Mouse (Mus musculus): ENCODE measurements around the gene Inpp4b.

The Inpp4b gene

GRCm38 (mm10) chr8:81463762-81464161 is 121.4 kb downstream of the Inpp4b start:
- in situ Hi-C loops (cut with MboI, MseI) = no loop called here

- in situ Hi-C loops (cut with MboI, MseI) = no loop called here
Observed at GRCm38 (mm10) chr8:81466776-81467175, 124.4 kb downstream of the Inpp4b start.

- in situ Hi-C loops (cut with MboI, MseI) = no loop called here
Observed at GRCm38 (mm10) chr8:81478674-81479073, 136.3 kb downstream of the Inpp4b start.

- in situ Hi-C loops (cut with MboI, MseI) = no loop called here
Observed at GRCm38 (mm10) chr8:81483834-81484233, 141.5 kb downstream of the Inpp4b start.

GRCm38 (mm10) chr8:81485626-81486025 is 143.3 kb downstream of the Inpp4b start:
- in situ Hi-C loops (cut with MboI, MseI) = no loop called here

- in situ Hi-C loops (cut with MboI, MseI) = no loop called here
Observed at GRCm38 (mm10) chr8:81489894-81490661, 147.7 kb downstream of the Inpp4b start.

GRCm38 (mm10) chr8:81491097-81491705 is 148.8 kb downstream of the Inpp4b start:
- in situ Hi-C loops (cut with MboI, MseI) = no loop called here

- in situ Hi-C loops (cut with MboI, MseI) = no loop called here
Observed at GRCm38 (mm10) chr8:81491706-81492204, 149.4 kb downstream of the Inpp4b start.

- in situ Hi-C loops (cut with MboI, MseI) = loop anchor here (5.0 kb wide), 1 partner anchor 277 kb away; no protein-coding TSS in a partner anchor
Observed at GRCm38 (mm10) chr8:81494823-81495222, 152.5 kb downstream of the Inpp4b start.

GRCm38 (mm10) chr8:81497646-81498045 is 155.3 kb downstream of the Inpp4b start:
- in situ Hi-C loops (cut with MboI, MseI) = loop anchor here (5.0 kb wide), 1 partner anchor 275 kb away; no protein-coding TSS in a partner anchor

- in situ Hi-C loops (cut with MboI, MseI) = no loop called here
Observed at GRCm38 (mm10) chr8:81502216-81502615, 159.9 kb downstream of the Inpp4b start.

- in situ Hi-C loops (cut with MboI, MseI) = no loop called here
Observed at GRCm38 (mm10) chr8:81502982-81503381, 160.6 kb downstream of the Inpp4b start.

GRCm38 (mm10) chr8:81512826-81513225 is 170.5 kb downstream of the Inpp4b start:
- in situ Hi-C loops (cut with MboI, MseI) = no loop called here

- in situ Hi-C loops (cut with MboI, MseI) = no loop called here
Observed at GRCm38 (mm10) chr8:81514425-81514824, 172.1 kb downstream of the Inpp4b start.

GRCm38 (mm10) chr8:81522085-81522484 is 179.7 kb downstream of the Inpp4b start:
- in situ Hi-C loops (cut with MboI, MseI) = no loop called here

- in situ Hi-C loops (cut with MboI, MseI) = no loop called here
Observed at GRCm38 (mm10) chr8:81524561-81524960, 182.2 kb downstream of the Inpp4b start.

- in situ Hi-C loops (cut with MboI, MseI) = no loop called here
Observed at GRCm38 (mm10) chr8:81527661-81528060, 185.3 kb downstream of the Inpp4b start.

- in situ Hi-C loops (cut with MboI, MseI) = no loop called here
Observed at GRCm38 (mm10) chr8:81538310-81538709, 196.0 kb downstream of the Inpp4b start.

- in situ Hi-C loops (cut with MboI, MseI) = no loop called here
Observed at GRCm38 (mm10) chr8:81558550-81558949, 216.2 kb downstream of the Inpp4b start.

GRCm38 (mm10) chr8:81562405-81562804 is 220.0 kb downstream of the Inpp4b start:
- in situ Hi-C loops (cut with MboI, MseI) = loop anchor here (5.0 kb wide), 1 partner anchor 50 kb away; no protein-coding TSS in a partner anchor

- in situ Hi-C loops (cut with MboI, MseI) = no loop called here
Observed at GRCm38 (mm10) chr8:81565484-81565883, 223.1 kb downstream of the Inpp4b start.

GRCm38 (mm10) chr8:81572319-81573104 is 230.2 kb downstream of the Inpp4b start:
- in situ Hi-C loops (cut with MboI, MseI) = no loop called here
